Mouse (Mus musculus) retina, adult 2 months (tissue): ENCODE data around the gene Gm40193.
"Not testable (repeated sequence)": the region's sequence is repeated elsewhere in the genome, so short reads cannot be mapped to it uniquely, and the experiment has no call there.

ENCODE experiments used
- DNase-seq: peaks from one replicate; pipeline ENCODE4 v3.0.0-alpha.2; 2012; ENCODE audit warnings: low read depth, low spot score

Gm40193 gene

DNA sequence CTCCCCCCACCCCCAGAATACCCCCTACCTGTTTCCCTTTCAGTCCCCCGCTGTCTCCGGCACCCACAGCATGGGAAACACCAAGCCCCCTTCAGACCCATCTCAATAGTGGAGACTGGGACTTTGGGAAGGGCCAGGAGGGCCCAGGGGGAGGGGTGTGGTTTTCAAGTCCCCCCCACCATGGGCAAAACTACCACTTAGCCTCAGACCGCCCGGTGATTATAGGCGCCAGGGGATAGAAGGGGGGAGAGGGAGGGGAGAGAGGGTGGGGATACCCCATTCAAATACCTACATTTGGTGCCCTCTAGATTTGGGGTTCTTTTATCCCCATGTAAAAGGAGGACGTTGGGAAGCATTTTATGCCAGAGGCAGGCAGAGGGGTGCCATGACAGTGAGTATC is at the start of gene Gm40193:
Gene Gm40193 (minus strand): TSS at position 101 of the 400 bp plus-strand sequence.
- no peak for DNase-seq

DNA sequence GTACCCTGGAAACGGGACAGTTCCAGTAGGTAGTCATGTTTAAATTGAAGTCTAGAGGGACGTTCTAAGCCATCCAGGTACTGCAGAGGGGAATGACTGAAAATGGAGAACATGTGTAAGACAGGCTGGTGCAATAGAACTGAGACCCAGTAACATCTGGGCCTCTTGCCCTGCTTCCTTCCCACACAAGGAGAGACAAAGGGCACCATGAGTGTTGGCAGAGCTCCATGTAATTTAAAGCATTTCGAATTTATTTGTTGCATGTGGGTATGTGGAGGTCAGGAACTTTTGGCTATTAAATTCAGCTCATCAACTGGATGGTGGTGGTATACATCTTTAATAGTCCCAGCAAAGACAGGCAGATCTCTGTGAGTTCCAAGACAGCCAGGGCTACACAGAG is 49.5 kb upstream of the Gm40193 start:
- no peak for DNase-seq

DNA sequence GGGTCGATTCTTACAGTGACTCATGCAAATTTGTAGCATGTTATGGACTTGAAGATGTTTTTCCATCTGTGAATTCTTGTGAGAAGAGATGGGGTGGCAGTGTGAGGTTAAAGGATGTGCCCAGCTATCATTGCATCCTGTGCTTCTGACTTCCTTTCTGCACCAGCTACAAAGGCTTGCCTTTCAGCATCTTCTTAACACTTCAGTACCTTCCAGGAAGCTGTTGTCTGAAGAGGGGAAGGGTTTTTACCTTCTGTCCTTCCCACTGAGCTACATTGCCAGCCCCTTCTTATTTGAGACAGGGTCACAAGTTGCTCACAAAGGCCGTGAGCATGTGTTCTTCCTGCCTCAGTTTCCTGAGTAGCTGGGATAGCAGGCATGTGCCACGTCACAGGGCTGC is 48.2 kb upstream of the Gm40193 start:
- DNase-seq = no peak

DNA sequence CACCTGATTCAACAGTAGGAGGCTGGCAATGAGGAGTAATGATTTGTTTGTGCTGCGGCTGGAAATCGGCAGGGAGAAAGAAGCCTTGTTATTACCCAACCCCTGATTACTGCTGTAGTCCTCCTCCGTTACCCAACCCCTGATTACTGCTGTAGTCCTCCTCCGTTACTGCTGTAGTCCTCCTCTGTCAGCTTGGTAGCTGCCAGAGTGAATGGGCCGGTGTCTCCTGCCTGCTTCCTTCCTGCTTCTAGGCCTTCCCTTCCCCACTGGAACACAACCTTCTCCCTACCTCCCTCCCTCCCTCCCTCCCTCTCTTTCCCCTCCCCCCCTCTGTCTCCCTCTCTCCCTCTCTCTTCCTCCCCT is 47.6 kb upstream of the Gm40193 start:
- DNase-seq = no peak

DNA sequence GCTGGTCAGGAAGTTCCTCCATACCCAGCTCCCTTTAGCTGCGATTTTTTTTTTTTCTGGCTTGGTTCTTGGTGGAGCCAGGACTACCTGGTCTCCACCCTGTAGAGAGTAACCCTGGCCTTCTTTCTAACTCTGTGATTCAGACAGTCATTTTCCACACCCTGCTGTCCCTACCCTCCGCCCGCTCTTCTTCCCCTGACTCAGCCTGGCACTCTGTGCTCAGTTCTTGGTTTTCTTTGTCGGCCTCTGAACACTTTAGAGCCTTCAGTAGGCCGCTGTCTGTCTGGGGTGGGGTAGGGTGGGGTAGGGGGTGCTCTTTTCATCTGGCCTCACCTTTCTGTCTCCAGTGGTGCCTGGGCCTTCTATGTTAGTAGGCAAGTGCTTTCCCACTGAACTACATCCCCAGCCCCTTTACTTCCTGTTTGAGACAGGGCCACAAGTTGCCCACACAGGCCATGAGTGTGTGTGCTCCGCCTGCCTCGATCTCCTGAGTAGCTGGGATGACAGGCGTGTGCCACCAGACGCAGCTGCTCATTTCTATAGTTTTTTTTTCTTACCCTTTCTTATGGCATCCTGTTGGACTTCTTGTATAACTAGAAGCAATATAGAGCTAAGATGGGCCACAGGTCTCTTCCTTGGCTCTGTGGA is 47.1 kb upstream of the Gm40193 start:
- no peak for DNase-seq

DNA sequence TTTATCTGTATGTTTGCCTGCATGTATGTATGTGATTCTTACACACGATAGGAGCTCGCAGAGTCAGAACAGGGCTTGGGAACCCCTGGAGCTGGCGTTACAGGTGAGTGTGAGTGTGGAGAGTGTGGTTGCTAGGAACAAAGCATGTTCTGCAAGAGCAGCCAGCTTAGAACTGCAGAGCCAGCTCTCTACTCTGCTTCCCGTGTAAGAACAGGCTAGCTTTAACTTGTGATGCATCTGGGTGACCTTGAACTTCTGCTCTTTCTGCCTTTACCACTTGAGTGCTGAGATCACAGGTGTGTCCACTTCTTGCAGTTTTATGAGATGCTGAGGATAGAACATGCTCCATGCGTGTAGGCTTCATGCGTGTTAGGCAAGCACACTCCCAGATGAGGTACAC is 46.2 kb upstream of the Gm40193 start:
- DNase-seq = no peak

DNA sequence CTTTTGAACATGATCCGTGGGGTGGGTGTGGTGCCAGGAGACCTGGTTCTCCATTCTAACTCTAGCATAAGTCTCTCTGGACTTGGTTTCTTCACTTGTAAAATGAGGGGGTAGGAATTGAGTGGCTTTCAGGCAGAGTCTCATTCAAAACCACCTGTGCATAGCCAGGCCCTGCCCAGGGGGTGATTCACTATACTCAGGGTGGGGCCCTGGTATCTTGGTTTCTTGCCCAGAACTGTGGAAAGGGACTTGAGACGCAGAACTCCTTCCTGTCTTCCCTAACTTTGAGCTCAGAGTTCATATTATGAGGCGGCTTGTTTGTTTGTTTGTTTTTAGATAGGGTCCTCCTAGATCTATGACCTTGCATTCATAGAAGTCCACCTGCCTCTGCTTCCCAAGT is 44.5 kb upstream of the Gm40193 start:
- DNase-seq = no peak

DNA sequence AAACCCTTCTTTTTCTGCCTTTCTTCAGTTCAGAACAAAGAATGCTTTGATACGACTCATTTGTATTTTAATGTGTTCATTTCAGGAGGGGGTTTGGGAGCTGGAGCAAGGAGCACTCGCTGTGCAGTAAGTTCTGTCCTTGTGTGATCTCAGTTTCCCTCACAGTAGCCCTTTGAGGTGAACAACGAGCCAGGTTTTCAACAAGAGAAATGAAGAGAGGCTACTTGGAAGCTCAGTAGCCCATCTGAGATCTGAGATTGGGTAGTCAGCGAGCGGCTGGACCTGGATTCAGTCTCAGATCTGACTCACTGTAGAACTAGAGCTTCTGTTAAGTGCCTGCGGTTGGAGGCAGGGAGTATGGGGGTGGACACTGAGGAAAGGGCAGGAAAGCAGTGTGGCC is 41.1 kb upstream of the Gm40193 start:
- no peak for DNase-seq

DNA sequence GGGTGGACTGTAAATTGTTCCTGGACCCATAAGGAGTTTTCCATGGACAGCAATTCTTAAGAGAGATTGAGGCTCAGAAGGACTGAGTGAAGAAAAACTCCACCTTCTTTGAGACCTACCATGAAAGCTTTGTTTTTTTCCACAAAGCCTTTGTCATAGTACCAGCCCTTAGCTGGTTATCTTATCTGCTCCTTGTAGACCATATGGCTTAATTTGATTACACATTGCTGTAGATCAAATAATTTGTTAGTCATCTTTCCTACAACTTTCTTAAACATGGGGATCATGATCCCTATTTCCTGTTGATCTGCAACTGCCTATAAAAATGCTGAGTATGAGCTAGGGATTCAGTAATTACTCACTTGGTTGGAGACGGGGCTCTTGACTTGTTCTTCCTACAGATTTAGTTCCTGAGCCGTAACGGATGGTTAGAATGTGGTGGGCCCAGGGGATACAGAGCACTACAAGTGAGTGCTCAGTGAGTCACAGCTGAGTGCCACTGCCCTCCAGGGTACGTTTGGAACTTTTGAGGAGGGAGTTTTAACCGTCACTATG is 39.7 kb upstream of the Gm40193 start:
- no peak for DNase-seq

DNA sequence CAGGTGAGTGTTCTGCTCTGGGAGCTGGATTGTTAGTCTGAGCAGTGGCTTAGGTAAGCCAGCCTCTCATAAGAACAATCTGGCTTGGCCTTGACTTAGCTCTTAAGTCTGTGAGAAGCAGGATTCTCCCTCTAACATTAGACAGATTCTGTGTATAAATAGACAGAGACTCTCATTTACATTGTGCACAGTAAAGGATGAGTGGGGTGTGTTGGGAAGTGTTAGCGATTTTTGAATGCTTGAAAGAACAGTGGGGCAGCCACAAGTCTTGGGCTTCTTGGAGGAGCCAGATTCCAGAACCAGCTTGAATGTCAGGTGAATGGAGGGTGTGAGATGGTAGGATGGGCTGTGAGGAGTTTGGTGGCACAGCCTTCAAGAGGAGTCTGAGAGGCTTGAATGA is 38.9 kb upstream of the Gm40193 start:
- DNase-seq = no peak

DNA sequence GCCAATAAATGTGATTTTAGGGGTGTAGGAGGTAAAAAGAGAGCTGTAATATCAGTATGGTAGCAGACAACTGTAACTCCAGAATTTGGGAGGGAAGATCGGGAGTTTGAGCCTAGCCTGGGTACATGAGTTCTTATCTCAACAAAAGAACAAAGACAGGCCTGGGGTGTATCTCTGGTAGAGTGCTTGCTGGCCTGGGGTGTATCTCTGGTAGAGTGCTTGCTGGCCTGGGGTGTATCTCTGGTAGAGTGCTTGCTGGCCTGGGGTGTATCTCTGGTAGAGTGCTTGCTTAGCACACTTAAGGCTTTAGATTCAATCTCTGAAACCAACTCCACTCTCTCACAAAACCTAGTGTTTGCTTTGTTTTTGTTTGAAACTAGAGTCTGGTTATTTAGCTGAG is 37.9 kb upstream of the Gm40193 start:
- not testable (repeated sequence) for DNase-seq

DNA sequence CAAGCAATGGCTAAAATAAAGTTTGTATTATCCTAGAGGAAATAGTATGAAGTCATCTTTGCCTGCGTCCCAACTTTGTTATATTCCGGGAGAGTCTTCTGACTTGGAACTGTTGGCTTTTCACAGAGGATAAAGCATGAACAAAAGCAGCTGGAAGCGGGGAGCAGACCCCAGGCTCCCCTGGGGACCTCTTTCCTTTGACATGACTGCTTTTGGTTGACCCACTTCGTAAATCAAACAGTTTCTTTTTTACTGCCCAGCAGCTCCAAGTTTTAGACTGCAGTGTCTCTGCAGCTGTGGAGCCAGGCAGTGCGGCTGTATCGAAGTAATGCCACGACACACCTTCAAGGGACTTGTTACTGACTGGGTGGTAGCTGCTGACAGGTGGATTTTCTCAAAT is 33.8 kb upstream of the Gm40193 start:
- no peak for DNase-seq

DNA sequence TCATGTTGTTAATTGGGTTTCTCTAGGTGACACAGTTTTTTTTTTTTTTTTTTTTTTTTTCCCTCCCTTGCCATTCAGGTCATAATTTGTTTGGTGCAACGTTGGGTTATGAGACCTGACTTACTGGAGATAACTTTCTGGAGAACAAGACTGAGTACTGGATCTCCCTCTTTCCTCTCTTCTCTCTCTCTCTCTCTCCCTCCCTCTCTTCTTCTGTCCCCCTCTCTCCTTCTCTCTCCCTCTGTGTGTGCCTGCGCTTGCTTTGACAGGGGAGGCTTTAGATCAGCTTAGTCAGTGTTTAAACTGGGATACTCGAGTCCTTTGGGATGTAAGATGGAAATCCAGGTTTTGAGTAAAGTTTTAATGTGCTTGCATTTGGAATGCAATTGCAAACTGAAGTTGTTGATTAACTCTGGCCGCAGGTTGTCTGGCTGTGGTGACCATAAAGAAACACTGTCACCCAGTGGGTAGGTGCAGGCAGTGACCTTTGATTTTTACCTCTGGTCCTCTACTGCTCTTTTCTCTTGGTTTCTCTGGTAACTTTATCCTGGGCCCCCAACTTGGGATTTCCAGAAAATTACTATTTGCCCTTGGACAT is 31.6 kb upstream of the Gm40193 start:
- DNase-seq = no peak

DNA sequence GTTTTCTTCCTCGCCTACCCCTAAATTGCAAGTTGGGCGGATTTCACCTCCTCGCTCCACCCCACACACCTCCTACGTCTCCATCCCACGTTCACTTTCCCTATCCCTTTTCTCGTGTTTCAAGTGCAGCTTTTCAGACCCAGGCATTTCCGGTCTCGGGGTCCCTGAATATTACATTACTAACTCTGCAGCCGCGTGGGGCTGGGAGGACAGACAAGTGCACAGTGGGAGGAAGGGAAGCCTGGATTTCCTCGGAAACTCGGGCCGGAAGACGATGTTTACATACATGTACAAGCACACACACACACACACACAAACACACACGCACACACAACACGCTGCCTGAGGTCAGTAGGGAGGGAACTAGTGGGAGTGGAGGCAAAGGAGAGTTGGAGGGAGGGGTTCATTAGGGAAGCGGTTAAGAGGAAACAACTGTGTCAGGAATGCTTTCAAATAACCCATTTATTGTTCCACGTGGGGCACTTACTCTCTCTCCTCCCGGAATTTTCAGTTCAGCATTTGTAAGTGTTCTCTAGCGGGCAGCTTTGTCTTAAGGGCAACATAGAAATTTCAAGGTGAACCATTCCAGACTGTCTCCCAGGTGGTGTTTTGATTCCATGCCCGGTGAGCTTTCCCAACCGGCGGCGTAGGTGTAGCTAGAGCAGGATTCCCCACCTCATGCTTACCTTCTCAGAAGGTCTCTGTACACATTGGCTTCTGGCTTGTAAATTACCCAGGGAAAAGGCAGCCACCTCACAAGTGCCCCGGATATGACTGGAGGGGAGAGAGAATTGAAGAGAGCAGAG is 30.9 kb upstream of the Gm40193 start:
- no peak for DNase-seq

DNA sequence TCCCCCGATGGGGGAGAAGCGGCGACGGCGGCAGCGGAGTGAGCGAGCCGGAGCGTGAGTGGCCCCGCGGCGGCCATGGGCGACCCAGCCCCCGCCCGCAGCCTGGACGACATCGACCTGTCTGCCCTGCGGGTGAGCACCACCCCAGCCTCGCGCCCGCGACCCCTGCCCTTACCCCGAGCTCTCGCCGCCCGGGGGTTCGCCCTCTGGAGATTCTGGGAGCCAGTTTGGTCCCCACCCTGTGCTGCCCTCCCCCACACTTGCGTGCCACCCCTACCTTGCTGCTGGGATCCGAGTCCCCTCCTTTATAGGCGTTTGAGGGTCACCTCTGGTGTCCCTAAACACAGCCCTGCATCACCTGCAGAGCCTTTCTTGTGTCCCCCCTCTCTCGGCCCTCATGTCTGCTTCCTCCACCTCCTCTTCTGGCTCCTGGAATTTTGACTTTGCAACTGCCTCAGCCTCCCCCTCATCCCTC is 30.3 kb upstream of the Gm40193 start:
- DNase-seq = no peak

DNA sequence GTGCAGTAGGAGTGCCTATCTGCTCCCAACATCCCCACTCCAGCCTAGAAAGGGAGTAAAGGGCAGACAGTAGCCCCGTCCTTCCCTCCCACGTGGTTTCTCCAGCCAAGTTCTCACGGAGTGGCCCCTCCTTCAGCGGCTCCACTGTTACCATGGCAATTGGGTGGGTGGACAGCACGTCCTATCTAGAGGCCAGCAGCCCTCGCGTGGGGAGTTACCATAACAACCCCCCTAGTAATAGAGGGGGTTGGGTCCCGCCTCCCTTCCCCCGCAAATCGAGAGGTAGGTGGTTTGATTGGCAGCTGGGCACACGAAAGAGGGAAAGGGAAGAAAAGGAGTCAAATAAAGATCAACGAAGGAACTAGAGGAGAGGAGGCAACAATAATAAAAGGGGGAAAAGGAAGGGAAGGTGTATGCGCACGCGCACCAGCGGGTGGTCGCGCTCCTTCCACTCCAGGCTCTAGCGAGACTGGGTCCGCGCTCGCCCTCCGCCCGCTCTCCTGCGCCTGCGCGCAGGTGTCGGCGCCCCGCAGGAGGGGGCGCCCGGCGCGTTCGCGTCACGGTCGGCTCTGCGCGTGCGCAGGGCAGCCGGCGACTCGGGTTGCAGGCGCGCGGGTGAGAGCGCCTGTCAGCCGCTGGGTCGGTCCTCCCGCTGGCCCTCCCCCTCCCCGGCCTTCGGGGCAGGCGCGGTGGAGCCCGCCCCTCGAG is 29.7 kb upstream of the Gm40193 start, which contains the start of gene Mink1:
Gene Mink1 (plus strand): TSS at position 595 of the 708 bp plus-strand sequence.
- DNase-seq = peak; percentile 76

DNA sequence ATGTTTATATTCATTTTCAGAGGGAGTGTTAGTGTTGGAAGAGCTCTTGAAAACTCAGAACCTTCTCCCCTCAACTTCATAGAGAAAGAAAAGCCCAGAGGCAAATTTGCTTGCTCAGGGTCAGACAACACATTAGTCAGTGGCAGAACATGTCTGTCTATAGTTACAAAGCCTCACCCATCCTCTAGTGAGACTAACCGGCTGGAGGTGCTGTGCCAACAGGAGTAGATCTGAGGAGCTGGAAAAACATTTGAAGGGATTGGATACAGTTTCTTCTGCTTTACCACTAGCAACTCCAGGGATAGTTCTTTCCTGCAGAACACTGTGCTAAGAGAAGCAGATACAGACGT is 29.2 kb upstream of the Gm40193 start:
- no peak for DNase-seq

DNA sequence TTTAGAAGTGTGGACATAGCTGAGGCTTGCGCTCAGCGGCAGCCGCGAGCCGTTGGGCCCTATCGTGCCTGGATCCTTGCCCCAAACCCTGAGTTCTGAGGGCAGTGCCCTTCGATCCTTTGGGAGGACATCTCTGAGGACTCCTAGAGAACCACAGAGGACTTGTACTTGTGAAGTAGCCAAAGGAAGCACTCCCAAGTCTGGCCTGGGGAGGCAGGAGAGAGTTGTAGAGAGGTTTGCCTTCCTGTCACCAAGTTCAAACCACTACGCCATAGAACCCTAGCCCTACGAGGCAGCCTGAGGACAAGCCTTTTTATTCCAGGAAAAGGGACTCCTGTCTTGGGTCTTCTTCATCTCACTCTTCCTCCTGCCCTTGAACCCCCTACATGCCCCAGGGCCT is 24.8 kb upstream of the Gm40193 start:
- DNase-seq = no peak

DNA sequence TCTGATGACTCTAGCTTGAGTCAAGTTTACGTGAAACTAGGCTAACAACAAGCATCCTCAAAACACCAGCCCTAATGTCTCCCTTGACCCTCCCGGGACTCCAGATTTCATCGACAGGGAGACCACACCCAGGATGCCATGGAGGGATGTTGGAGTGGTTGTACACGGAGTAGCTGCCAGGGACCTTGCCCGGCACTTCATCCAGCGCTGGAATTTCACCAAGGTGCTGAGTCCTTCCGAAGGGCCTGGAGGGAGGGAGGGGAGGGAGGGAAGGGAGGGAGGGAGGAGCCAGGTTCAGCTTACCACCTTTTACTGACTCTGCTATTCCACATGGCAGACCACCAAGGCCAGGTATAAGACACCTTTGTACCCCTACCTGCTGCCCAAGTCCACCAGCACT is 21.2 kb upstream of the Gm40193 start:
- DNase-seq = no peak

DNA sequence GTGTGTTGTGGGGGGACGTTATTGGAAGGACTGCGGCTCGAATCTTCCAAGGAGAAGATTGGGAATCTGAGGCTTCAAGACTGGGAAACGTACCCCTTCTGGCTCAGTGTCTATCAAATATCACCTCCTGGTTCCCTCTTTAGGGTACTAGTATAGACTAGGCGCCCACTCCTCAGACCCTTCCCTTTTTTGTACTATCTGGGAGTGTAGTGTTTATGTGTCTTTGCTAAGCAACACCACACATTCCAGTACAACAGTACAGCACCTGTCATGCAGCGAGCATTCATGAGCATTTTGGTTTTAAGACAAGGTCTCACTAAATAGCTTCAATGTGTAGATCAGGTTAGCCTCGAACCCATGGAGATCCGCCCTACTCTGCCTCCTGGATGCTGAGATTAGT is 18.8 kb upstream of the Gm40193 start:
- no peak for DNase-seq

DNA sequence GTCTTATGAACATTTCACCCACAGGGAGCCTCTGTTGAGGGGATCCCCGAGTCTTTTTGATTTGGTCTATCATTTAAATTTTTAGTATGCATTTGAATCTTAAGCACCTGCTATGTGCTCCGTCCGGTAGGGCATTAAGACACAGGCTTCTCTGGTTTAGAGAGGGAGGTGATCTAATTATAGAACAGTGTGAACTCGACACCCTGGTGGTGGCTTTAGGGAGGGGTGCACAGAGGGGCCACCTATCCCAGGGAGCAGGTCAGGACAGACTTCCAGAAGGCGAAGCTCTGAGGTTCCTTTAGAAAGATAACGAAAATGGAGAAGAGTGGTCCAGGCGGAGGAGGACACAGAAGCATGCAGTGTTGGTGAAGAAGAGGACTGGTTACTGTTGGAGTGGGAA is 11.8 kb upstream of the Gm40193 start:
- no peak for DNase-seq

DNA sequence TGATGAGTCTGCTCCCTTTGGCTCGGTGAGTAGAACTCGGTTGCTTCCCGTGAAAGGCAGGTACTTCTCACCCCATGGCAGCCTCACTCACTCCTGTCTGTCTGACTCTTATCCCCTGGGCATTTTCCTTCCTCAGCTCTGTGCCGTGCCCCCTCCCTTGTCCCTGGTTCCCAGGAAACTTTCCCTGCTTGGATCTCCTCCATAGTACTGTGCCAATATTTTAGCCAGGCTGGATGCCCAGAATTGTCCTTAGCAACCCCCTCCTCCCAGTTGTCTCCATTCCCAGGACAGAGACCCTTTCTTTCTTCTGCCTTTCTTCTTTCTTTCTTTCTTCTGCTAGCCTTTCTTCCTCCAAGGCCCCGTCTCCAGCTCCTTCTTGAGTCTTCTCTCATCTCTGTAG is 8.7 kb upstream of the Gm40193 start:
- no peak for DNase-seq
